In genomic region chr10:68495246-68495645, GRCm38 (mm10) we compare ENCODE assay signal across 23 mouse cellular contexts.
"Had no signal": no experiment of that assay in that cellular context is flagged by ENCODE, and none has a peak within 500 bp of the region (broad histone marks: within the 10 kb centered on the region; RNA-seq: fewer than 3 reads in every experiment).

No protein-coding gene starts in this region.

- H3K27me3 ChIP-seq: heart, embryonic 12.5 days; hindbrain, embryonic 12.5 days; limb, embryonic 13.5 days; limb, embryonic 15.5 days; liver, embryonic 12.5 days had no signal

- DNase-seq: gastrocnemius, adult 2 months; gastrocnemius, postnatal 10 days; gastrocnemius, postnatal 25 days; heart, adult 18-20 months; heart, postnatal 10 days; heart, postnatal 4 days; layer of hippocampus, adult 9-11 months; layer of hippocampus, postnatal 36 days; left cerebral cortex, postnatal 4 days; lung, adult 18-20 months had no signal

- H3K9me3 ChIP-seq: heart, embryonic 10.5 days; heart, embryonic 12.5 days; hindbrain, embryonic 10.5 days; hindbrain, embryonic 12.5 days; limb, embryonic 13.5 days; limb, embryonic 15.5 days; liver, embryonic 12.5 days had no signal

- H3K9ac ChIP-seq: heart, embryonic 12.5 days; hindbrain, embryonic 12.5 days; hindbrain, embryonic 14.5 days; limb, embryonic 13.5 days; limb, embryonic 15.5 days; liver, embryonic 12.5 days; liver, embryonic 14.5 days had no signal

- H3K36me3 ChIP-seq: heart, embryonic 10.5 days; heart, embryonic 12.5 days; hindbrain, embryonic 10.5 days; hindbrain, embryonic 12.5 days; limb, embryonic 13.5 days; limb, embryonic 15.5 days; liver, embryonic 12.5 days had no signal

- H3K4me2 ChIP-seq: heart, embryonic 12.5 days; hindbrain, embryonic 12.5 days; hindbrain, embryonic 14.5 days; limb, embryonic 13.5 days; limb, embryonic 15.5 days; liver, embryonic 12.5 days had no signal

- H3K4me3 ChIP-seq: gastrocnemius, adult 2 months; heart, embryonic 10.5 days; heart, embryonic 12.5 days; hindbrain, embryonic 10.5 days; hindbrain, embryonic 12.5 days; limb, embryonic 13.5 days; limb, embryonic 15.5 days; liver, embryonic 12.5 days had no signal

- H3K27ac ChIP-seq: gastrocnemius, adult 2 months; heart, embryonic 10.5 days; hindbrain, embryonic 10.5 days; hindbrain, embryonic 12.5 days; hindbrain, embryonic 14.5 days; limb, embryonic 13.5 days; limb, embryonic 15.5 days; liver, embryonic 12.5 days; liver, embryonic 14.5 days had no signal

- ATAC-seq: forebrain, embryonic 16.5 days; hindbrain, embryonic 16.5 days; inflammation-experienced regulatory T-cells, adult 6 months; intestine, postnatal 0 days; liver, embryonic 12.5 days had no signal

- H3K4me1 ChIP-seq: heart, embryonic 10.5 days; hindbrain, embryonic 12.5 days; liver, embryonic 12.5 days had no signal
